Mouse (Mus musculus) layer of hippocampus, postnatal 10 days (tissue): ENCODE measurements around the gene Smlr1. TPM values are rescaled to one million over a fixed set of nuclear protein-coding genes. Genes with fewer than 3 reads are reported as not detected.
A peak's percentile ranks its signal among the peaks of the same experiment; 100 is the strongest.

Experiments
- DNase-seq, 2 experiments: peaks; one replicate each; pipeline ENCODE4 v3.0.0; 2021; ENCODE audit warnings: low spot score in 2 of 2
- total RNA-seq, 2 experiments: library from RNA; stranded (reverse); gene quantifications; 2 replicates each; pipeline ENCODE4 v1.2.3; 2021

Gene Smlr1
- total RNA-seq, 2 experiments from 2014 or later: not detected

- no peak for DNase-seq
Measured at GRCm38 (mm10) chr10:25499323-25500071, 36.6 kb downstream of the Smlr1 start.

DNA sequence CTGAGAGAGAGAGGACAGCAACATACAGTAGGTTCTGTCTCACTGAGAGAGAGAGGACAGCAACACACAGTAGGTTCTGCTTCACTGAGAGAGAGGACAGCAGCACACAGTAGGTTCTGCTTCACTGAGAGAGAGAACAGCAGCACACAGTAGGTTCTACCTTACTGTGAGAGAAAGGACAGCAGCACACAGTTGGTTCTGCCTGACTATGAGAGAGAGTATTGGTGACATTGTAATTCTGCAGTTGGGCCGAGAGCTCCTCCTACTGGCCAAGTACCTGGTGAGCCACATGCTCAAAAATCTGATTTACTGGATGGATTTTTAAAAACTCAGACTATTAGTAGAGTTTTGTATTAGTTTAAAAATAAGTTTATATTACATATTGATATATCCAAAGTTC lies 47.6 kb downstream of the Smlr1 start:
- DNase-seq: peak; percentile 79 to 83

GRCm38 (mm10) chr10:25482791-25483190 lies 53.3 kb downstream of the Smlr1 start:
- no peak for DNase-seq

DNA sequence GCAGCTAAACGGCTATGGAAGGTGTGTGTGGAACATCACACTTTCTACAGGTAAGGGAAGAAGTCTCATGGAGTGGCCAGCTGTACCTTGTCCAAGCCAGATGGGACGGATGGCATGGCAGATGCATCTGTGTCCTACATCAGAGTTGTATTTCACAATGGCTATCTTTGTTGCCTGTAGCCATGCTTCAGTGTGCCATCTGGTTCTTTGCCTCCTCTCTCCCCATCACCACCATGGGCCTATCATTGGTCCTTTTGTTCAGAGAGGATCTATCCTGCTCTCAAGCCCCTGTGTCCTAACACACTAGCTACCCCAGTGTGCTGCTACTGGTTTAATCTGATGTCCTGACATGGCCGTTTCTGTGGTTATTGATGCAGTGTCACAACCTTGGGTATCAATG lies 56.4 kb downstream of the Smlr1 start:
- DNase-seq: no peak

Other genes with a start within 250 kb of the Smlr1 start
- 10 to 100 TPM; 70.6 to 73.8 TPM for gene Akap7, start 228.4 kb downstream of the Smlr1 start, total RNA-seq
- 100 to 1,000 TPM; 145 to 153 TPM for gene Epb41l2, start 176.5 kb downstream of the Smlr1 start, total RNA-seq